Mouse (Mus musculus) kidney, adult 8-10 months (tissue): ENCODE data around the gene Gm11596.
"Not testable (repeated sequence)": the region's sequence is repeated elsewhere in the genome, so short reads cannot be mapped to it uniquely, and the experiment has no call there.

ENCODE experiments used
- DNase-seq, 2 experiments: peaks; one replicate each; pipeline ENCODE4 v3.0.0; 2022

The Gm11596 gene

DNA sequence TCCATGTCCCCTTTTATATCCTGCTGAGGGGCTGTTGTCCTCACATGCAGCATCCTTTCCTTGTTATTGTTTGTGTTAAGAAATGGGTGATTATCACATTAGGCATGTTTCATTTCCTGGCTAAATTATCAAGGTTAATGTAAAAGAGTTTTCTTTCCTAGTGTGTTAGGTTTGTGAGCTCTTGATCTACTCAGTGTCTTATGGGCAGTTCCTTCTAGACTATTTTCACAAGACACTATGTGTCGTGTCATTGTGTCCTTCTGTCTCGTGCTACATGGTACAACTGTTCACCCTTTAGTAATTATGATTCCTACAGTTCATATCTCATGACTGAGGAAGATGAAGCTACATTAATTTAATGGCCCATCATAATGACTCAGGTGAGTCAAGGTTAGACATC, at the start of gene Gm11596:
TSS of gene Gm11596 (minus strand) at position 101 of the 400 bp plus-strand sequence.
- no peak for DNase-seq

GRCm38 (mm10) chr11:99842185-99842584, 48.9 kb upstream of the Gm11596 start:
- no peak for DNase-seq

- no peak for DNase-seq
Measured at GRCm38 (mm10) chr11:99837966-99838365, 44.7 kb upstream of the Gm11596 start, which contains the start of gene 2300003K06Rik. 2300003K06Rik (minus strand) TSS chr11:99838066.

DNA sequence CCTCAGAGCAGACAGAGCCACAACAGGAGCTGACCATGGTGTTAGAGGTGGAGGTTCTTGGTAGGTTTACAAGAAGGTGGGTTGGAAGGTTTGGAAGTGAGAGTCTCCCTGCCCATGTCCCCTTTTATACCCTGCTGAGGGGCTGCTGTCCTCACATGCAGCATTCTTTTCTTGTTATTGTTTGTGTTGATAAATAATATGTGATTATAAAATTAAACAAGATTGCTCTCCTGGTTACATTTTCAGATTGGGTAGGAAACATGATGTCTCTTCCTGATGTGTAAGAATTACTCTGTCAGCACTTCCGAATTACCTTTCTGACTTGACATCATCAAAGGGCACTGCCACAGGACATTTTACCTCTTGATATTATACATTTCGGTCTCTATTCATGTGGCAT, 22.3 kb upstream of the Gm11596 start, which contains the start of gene Gm11564:
TSS of gene Gm11564 (minus strand) at position 101 of the 400 bp plus-strand sequence.
- DNase-seq = not testable (repeated sequence)

GRCm38 (mm10) chr11:99809792-99810191, 16.5 kb upstream of the Gm11596 start, which contains the start of gene Krtap4-13:
Krtap4-13 (minus strand) TSS chr11:99809892.
- not testable (repeated sequence) for DNase-seq

GRCm38 (mm10) chr11:99804346-99804745, 11.1 kb upstream of the Gm11596 start, which contains the start of gene Gm11554:
Gm11554 (minus strand) TSS chr11:99804446.
- DNase-seq = not testable (repeated sequence)

- not testable (repeated sequence) for DNase-seq
Measured at GRCm38 (mm10) chr11:99798832-99799231, 5.6 kb upstream of the Gm11596 start, which contains the start of gene Gm11569. Gm11569 (minus strand) TSS chr11:99798932.

DNA sequence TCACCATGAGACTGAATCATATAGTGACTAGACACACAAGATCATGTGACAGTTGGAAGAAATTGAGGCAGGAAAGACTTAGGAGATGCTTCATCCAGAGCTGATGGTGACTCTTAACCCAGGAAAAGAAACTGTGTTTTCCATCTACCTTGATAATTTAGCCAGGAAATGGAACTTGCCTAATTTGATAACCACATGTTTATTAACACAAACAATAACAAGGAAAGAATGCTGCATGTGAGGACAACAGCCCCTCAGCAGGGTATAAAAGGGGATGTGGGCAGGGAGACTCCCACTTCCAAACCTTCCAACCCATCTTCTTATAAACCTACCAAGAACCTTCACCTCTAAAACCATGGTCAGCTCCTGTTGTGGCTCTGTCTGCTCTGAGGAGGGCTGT, 8.4 kb downstream of the Gm11596 start, which contains the start of gene Krtap4-9:
TSS of gene Krtap4-9 (plus strand) at position 301 of the 400 bp plus-strand sequence.
- not testable (repeated sequence) for DNase-seq

GRCm38 (mm10) chr11:99780604-99781003, 12.7 kb downstream of the Gm11596 start, which contains the start of gene Krtap4-8:
Krtap4-8 (minus strand) TSS chr11:99780704.
- no peak for DNase-seq

GRCm38 (mm10) chr11:99778401-99778800, 14.9 kb downstream of the Gm11596 start:
- peak; percentile 18 to 20 for DNase-seq

GRCm38 (mm10) chr11:99772813-99773212, 20.5 kb downstream of the Gm11596 start, which contains the start of gene Gm11595:
Gm11595 (minus strand) TSS chr11:99772913.
- DNase-seq = not testable (repeated sequence)

GRCm38 (mm10) chr11:99768410-99768809, 24.9 kb downstream of the Gm11596 start:
- no peak for DNase-seq

GRCm38 (mm10) chr11:99758877-99759276, 34.4 kb downstream of the Gm11596 start:
- DNase-seq = no peak

GRCm38 (mm10) chr11:99743985-99744384, 49.3 kb downstream of the Gm11596 start:
- peak in 1 of 2 experiments; percentile 5 for DNase-seq
